Mouse (Mus musculus) activated CD4-positive, CD25-positive, alpha-beta regulatory T cell, adult 4 months (primary cell): ENCODE measurements around the gene Nmt1. TPM values are rescaled to one million over a fixed set of nuclear protein-coding genes. Genes with fewer than 3 reads are reported as not detected.

Experiments used
- ATAC-seq: one replicate; pipeline ENCODE4 v1.8.0; 2017
- polyA plus RNA-seq, 2 experiments: library from polyadenylated mRNA; unstranded; fragments of 100-300 nt; shearing (Covaris generic); gene quantifications; one replicate each; pipeline ENCODE4 v1.2.1; 2017

Nmt1 gene
- polyA plus RNA-seq, 2 experiments from 2014 or later = 62.2 to 99.9 TPM

- ATAC-seq = no peak
Measured at GRCm38 (mm10) chr11:103080323-103081091, 52.5 kb downstream of the Nmt1 start.

- no peak for ATAC-seq
Measured at GRCm38 (mm10) chr11:103081631-103082030, 53.6 kb downstream of the Nmt1 start.

- ATAC-seq = no peak
Measured at GRCm38 (mm10) chr11:103093306-103093705, 65.3 kb downstream of the Nmt1 start.

GRCm38 (mm10) chr11:103093862-103094833 lies 66.2 kb downstream of the Nmt1 start:
- no peak for ATAC-seq

GRCm38 (mm10) chr11:103095107-103095670 lies 67.2 kb downstream of the Nmt1 start:
- ATAC-seq = no peak

GRCm38 (mm10) chr11:103095801-103096200 lies 67.8 kb downstream of the Nmt1 start:
- ATAC-seq = no peak

GRCm38 (mm10) chr11:103096979-103097894 lies 69.2 kb downstream of the Nmt1 start:
- no peak for ATAC-seq

- no peak for ATAC-seq
Measured at GRCm38 (mm10) chr11:103098531-103099190, 70.7 kb downstream of the Nmt1 start.

- ATAC-seq = no peak
Measured at GRCm38 (mm10) chr11:103099352-103099940, 71.5 kb downstream of the Nmt1 start.

GRCm38 (mm10) chr11:103100361-103100760 lies 72.4 kb downstream of the Nmt1 start:
- ATAC-seq = no peak

- ATAC-seq = no peak
Measured at GRCm38 (mm10) chr11:103101481-103101865, 73.5 kb downstream of the Nmt1 start, which contains the start of the genes Plcd3 and Acbd4. Plcd3 (minus strand) TSS chr11:103101658. Acbd4 (plus strand) TSS chr11:103101682.

- ATAC-seq = no peak
Measured at GRCm38 (mm10) chr11:103101866-103102501, 74.0 kb downstream of the Nmt1 start.

- ATAC-seq = peak; percentile 98
Measured at GRCm38 (mm10) chr11:103102725-103103349, 74.8 kb downstream of the Nmt1 start.

- ATAC-seq = no peak
Measured at GRCm38 (mm10) chr11:103103621-103104020, 75.6 kb downstream of the Nmt1 start.

- no peak for ATAC-seq
Measured at GRCm38 (mm10) chr11:103104469-103104868, 76.5 kb downstream of the Nmt1 start.

- ATAC-seq = no peak
Measured at GRCm38 (mm10) chr11:103105180-103105725, 77.3 kb downstream of the Nmt1 start.

- no peak for ATAC-seq
Measured at GRCm38 (mm10) chr11:103105810-103106209, 77.8 kb downstream of the Nmt1 start.

GRCm38 (mm10) chr11:103106386-103106785 lies 78.4 kb downstream of the Nmt1 start:
- no peak for ATAC-seq

GRCm38 (mm10) chr11:103111301-103111700 lies 83.3 kb downstream of the Nmt1 start:
- ATAC-seq = no peak
